Mouse (Mus musculus): ENCODE data around the gene Rnasek.

- TF ChIP-seq CTCF (conservative IDR thresholded peaks at IDR 0.05; ENCODE audit: insufficient read depth, insufficient read length, low read depth, low read length): no peak
- no peak for TF ChIP-seq POLR2A (IDR thresholded peaks at IDR 0.05; ENCODE audit: low read depth, low read length)
Observed at GRCm38 (mm10) chr11:70235254-70235900, 4.3 kb downstream of the Rnasek start.
